Mouse (Mus musculus) neural tube, embryonic 11.5 days (tissue): ENCODE results near the gene Drap1. TPM values are rescaled to one million over a fixed set of nuclear protein-coding genes. Genes with fewer than 3 reads are reported as not detected.

Source experiments
- ATAC-seq: fragments of 200-750 bp; cut with Nextera tagmentation; 2 replicates; pipeline ENCODE4 v1.8.0; 2017; ENCODE audit warnings: moderate number of reproducible peaks, mild to moderate bottlenecking, moderate TSS enrichment, moderate library complexity; ENCODE audit not compliant: insufficient read depth, low FRiP score, low TSS enrichment
- DNase-seq: peaks from one replicate; pipeline ENCODE4 v3.0.0-alpha.2; 2015; ENCODE audit warnings: low spot score
- H3K27ac ChIP-seq: fragments of 300-500 bp; sonication (generic); 2 replicates; pipeline ENCODE4 v1.5.1; 2014; ENCODE audit warnings: low read depth, mild to moderate bottlenecking, low read length
- H3K27me3 ChIP-seq: fragments of 300-500 bp; sonication (generic); 2 replicates; pipeline ENCODE4 v1.6.1; 2014; ENCODE audit warnings: mild to moderate bottlenecking, low read length, mixed read lengths; ENCODE audit not compliant: control insufficient read depth, insufficient read depth
- H3K36me3 ChIP-seq: fragments of 300-500 bp; sonication (generic); 2 replicates; pipeline ENCODE4 v1.6.1; 2014; ENCODE audit warnings: mild to moderate bottlenecking, low read length, moderate library complexity, mixed read lengths; ENCODE audit not compliant: control insufficient read depth, insufficient read depth
- H3K4me1 ChIP-seq: fragments of 300-500 bp; sonication (generic); 2 replicates; pipeline ENCODE4 v1.6.1; 2014; ENCODE audit warnings: low read length, mixed read lengths; ENCODE audit not compliant: control insufficient read depth, insufficient read depth
- H3K4me2 ChIP-seq: fragments of 300-500 bp; sonication (generic); 2 replicates; pipeline ENCODE4 v1.6.1; 2014; ENCODE audit warnings: low read depth, mild to moderate bottlenecking, moderate library complexity
- H3K4me3 ChIP-seq: fragments of 300-500 bp; sonication (generic); 2 replicates; pipeline ENCODE4 v1.5.1; 2014; ENCODE audit warnings: low read depth, low read length
- H3K9ac ChIP-seq: fragments of 300-500 bp; sonication (generic); 2 replicates; pipeline ENCODE4 v1.6.1; 2014; ENCODE audit warnings: mild to moderate bottlenecking, low read length
- H3K9me3 ChIP-seq: fragments of 300-500 bp; sonication (generic); 2 replicates; pipeline ENCODE4 v1.6.1; 2016; ENCODE audit warnings: low read length; ENCODE audit not compliant: control insufficient read depth
- WGBS: fragments of 180-500 bp; shearing (Covaris S2); extraction: QIAGEN DNeasy Blood & Tissue Kit; methylation state at CpG from one replicate; pipeline ENCODE4 v1.1.7; 2014; 5-methylcytosine and 5-hydroxymethylcytosine counted together
- polyA plus RNA-seq: library from polyadenylated mRNA; unstranded; fragments of >200 nt; fragmentation: Nextera tagmentation; extraction: Ambion mirVana; gene quantifications from 2 replicates; pipeline ENCODE4 v1.2.1, GENCODE M21; 2014

The Drap1 gene
- polyA plus RNA-seq, 1 experiment from 2014 or later, result 197 TPM

DNA sequence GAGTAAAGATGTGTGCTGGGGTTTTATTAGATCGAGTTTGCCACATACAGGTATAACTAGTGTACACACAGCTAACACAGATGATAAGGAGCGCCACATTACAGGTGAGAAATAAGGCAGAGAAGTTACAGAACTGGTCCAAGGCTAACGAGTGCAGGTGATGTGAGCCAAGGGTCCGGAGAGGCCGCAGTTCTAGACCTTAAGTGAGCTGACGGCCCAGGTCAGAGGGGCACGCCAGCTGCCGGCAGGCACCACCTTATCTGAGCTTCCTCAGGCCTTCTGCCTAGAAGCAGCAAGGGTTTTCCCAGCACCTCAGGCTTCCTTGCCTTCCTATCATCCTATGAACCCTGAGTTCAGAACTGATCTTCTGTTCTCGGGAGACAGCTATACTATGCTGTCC lies 5.1 kb downstream of the Drap1 start:
- peaks cover 7% of the 10 kb centered on the region for H3K36me3 ChIP-seq
- no peaks in the 10 kb centered on the region for H3K9me3 ChIP-seq

GRCm38 (mm10) chr19:5418750-5419466 lies 5.9 kb downstream of the Drap1 start:
- no peak overlapping the region for H3K4me2 ChIP-seq
- no peak for ATAC-seq

More for the DNA sequence above, 5.1 kb downstream of the Drap1 start:
- no peak overlapping the region for H3K27ac ChIP-seq
- ATAC-seq (no peak), DNase-seq (no peak)
- no peak overlapping the region for H3K9ac ChIP-seq
- H3K4me1 ChIP-seq, result peaks cover 10% of the 10 kb centered on the region
- 94% methylated on average over 9 of the region's 9 CpGs for WGBS
- no peak overlapping the region for H3K4me2 ChIP-seq
- H3K27me3 ChIP-seq, result no peaks in the 10 kb centered on the region
- H3K4me3 ChIP-seq, result no peak overlapping the region

GRCm38 (mm10) chr19:5414534-5414957 lies 10.2 kb downstream of the Drap1 start:
- no peaks in the 10 kb centered on the region for H3K9me3 ChIP-seq
- WGBS, result 69% methylated on average over 2 of the region's 2 CpGs

More at GRCm38 (mm10) chr19:5418750-5419466, 5.9 kb downstream of the Drap1 start:
- H3K4me3 ChIP-seq, result no peak overlapping the region
- no peak overlapping the region for H3K27ac ChIP-seq
- DNase-seq, result no peak
- WGBS, result 95% methylated on average over 7 of the region's 8 CpGs
- H3K4me1 ChIP-seq, result peaks cover 8% of the 10 kb centered on the region
- no peaks in the 10 kb centered on the region for H3K9me3 ChIP-seq
- H3K27me3 ChIP-seq, result no peaks in the 10 kb centered on the region
- no peak overlapping the region for H3K9ac ChIP-seq
- peaks cover 7% of the 10 kb centered on the region for H3K36me3 ChIP-seq

GRCm38 (mm10) chr19:5413840-5414239 lies 10.9 kb downstream of the Drap1 start:
- Histone ChIP-seq H3K27me3 (no peaks in the 10 kb centered on the region), H3K36me3 (no peaks in the 10 kb centered on the region), H3K4me2 (no peak overlapping the region), H3K9ac (no peak overlapping the region), H3K4me3 (no peak overlapping the region), H3K9me3 (no peaks in the 10 kb centered on the region), H3K27ac (no peak overlapping the region), H3K4me1 (no peaks in the 10 kb centered on the region)
- WGBS, result 77% methylated on average over 4 of the region's 4 CpGs
- DNase-seq (no peak), ATAC-seq (no peak)

More at GRCm38 (mm10) chr19:5414534-5414957, 10.2 kb downstream of the Drap1 start:
- Histone ChIP-seq H3K9ac (no peak overlapping the region), H3K4me3 (no peak overlapping the region), H3K4me2 (no peak overlapping the region), H3K4me1 (no peaks in the 10 kb centered on the region), H3K36me3 (no peaks in the 10 kb centered on the region), H3K27ac (no peak overlapping the region), H3K27me3 (no peaks in the 10 kb centered on the region)
- ATAC-seq (no peak), DNase-seq (no peak)

DNA sequence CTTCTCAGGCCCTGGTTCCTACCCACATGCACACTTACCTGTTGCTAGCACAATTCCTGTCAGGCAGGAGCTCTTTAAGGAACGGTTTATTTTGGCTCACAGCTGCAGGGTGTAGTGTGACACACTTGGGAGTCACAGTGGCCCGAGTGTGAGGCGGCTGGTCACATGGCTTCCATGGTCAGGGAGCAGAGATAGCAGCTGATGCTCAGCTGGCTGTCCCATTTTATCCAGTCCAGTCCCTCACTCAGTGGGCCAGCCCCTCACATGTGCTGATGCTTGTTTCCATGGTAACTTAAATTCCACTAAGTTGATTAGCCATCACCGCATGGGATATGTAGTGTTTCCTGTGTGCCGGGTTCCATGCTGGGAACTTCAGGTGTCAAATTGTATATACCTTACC lies 12.8 kb downstream of the Drap1 start:
- DNase-seq (no peak), ATAC-seq (no peak)
- Histone ChIP-seq H3K4me1 (peaks cover 5% of the 10 kb centered on the region; the same call in 1 of the 2 replicates), H3K4me2 (no peak overlapping the region), H3K27me3 (no peaks in the 10 kb centered on the region), H3K9ac (no peak overlapping the region), H3K4me3 (no peak overlapping the region), H3K36me3 (no peaks in the 10 kb centered on the region), H3K27ac (no peak overlapping the region), H3K9me3 (no peaks in the 10 kb centered on the region)
- WGBS, result 68% methylated on average over 5 of the region's 5 CpGs

GRCm38 (mm10) chr19:5410641-5411040 lies 14.1 kb downstream of the Drap1 start:
- WGBS, result 87% methylated on average over 5 of the region's 5 CpGs
- ATAC-seq (no peak), DNase-seq (no peak)

GRCm38 (mm10) chr19:5409068-5409467 lies 15.7 kb downstream of the Drap1 start:
- no peak for DNase-seq

More at GRCm38 (mm10) chr19:5410641-5411040, 14.1 kb downstream of the Drap1 start:
- Histone ChIP-seq H3K4me2 (no peak overlapping the region), H3K27me3 (no peaks in the 10 kb centered on the region), H3K27ac (no peak overlapping the region), H3K4me1 (peaks cover 5% of the 10 kb centered on the region; the same call in 1 of the 2 replicates), H3K9me3 (no peaks in the 10 kb centered on the region), H3K4me3 (no peak overlapping the region), H3K9ac (no peak overlapping the region), H3K36me3 (no peaks in the 10 kb centered on the region)

GRCm38 (mm10) chr19:5408057-5409001 lies 16.4 kb downstream of the Drap1 start:
- DNase-seq, result no peak
- Histone ChIP-seq H3K27ac (no peak overlapping the region), H3K9me3 (no peaks in the 10 kb centered on the region), H3K4me2 (0 out of 2 replicates have a peak overlapping the region, but pooled peaks have one; percentile 9), H3K27me3 (no peaks in the 10 kb centered on the region), H3K36me3 (no peaks in the 10 kb centered on the region), H3K9ac (no peak overlapping the region; the same call in 1 of the 2 replicates), H3K4me3 (no peak overlapping the region), H3K4me1 (peaks cover 5% of the 10 kb centered on the region; the same call in 1 of the 2 replicates)
- WGBS, result 92% methylated on average over 13 of the region's 13 CpGs
- no peak for ATAC-seq

More at GRCm38 (mm10) chr19:5409068-5409467, 15.7 kb downstream of the Drap1 start:
- Histone ChIP-seq H3K9me3 (no peaks in the 10 kb centered on the region), H3K27ac (no peak overlapping the region), H3K36me3 (no peaks in the 10 kb centered on the region), H3K9ac (no peak overlapping the region; the same call in 1 of the 2 replicates), H3K4me2 (no peak overlapping the region), H3K27me3 (no peaks in the 10 kb centered on the region), H3K4me1 (peaks cover 5% of the 10 kb centered on the region; the same call in 1 of the 2 replicates), H3K4me3 (no peak overlapping the region)
- ATAC-seq, result no peak
- 79% methylated on average over 5 of the region's 5 CpGs for WGBS
